Mouse (Mus musculus) lung, postnatal 36 days (tissue): Measurements from ENCODE around the gene Tubg2.
"Not testable (repeated sequence)": the region's sequence is repeated elsewhere in the genome, so short reads cannot be mapped to it uniquely, and the experiment has no call there.

Experiments
- DNase-seq: peaks from one replicate; pipeline ENCODE4 v3.0.0; 2022; ENCODE audit warnings: mixed read lengths

Tubg2 gene

DNA sequence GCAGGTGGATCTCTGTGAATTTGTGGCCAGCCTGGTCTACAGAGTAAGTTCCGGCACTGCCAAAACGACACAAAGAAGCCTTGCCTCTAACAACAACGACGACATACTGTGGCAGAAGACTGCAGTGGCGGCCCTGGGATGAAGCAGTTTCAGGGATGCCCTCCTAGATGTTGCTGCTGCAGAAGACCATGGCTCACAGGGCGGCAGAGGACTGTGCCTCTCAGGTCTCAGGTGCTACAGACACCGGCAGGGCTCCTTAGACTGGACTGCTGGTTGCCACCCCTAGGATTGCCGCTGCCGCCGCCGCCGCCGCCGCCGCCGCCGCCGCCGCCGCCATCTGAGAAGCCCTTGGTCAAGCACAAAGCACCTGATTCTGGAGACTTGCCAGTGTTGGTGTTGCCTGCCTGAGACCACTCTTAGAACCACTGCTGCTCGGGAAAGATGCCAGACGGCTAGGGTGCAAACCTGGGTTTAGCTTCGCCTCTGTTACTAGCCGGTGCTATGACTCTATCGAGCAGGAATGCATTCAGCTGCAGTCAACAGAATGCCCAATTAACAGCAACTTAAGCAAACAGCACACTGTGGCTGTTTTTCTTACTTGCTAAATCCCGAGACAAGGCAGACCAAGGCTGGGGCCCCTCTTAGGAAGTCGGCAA lies 15.4 kb upstream of the Tubg2 start:
- DNase-seq, result peak; percentile 59

DNA sequence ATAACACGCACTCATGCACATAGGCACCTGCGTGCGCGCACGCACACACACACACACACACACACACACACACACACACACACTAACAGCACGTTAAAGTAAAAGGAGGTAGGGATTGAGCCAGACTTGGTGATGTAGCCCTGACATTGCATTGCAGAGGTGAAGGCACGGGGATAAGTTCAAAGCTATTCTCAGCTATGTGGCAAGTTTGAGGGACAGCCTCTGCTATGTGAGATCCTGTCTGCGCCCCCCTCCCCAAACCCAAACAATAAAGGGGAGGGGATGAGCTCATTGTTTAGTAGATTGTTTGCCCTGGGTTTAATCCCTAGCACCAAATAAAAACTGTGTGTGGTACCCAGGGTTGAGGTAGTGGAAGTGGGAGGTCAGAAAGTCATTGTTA lies 14.6 kb upstream of the Tubg2 start:
- no peak for DNase-seq

DNA sequence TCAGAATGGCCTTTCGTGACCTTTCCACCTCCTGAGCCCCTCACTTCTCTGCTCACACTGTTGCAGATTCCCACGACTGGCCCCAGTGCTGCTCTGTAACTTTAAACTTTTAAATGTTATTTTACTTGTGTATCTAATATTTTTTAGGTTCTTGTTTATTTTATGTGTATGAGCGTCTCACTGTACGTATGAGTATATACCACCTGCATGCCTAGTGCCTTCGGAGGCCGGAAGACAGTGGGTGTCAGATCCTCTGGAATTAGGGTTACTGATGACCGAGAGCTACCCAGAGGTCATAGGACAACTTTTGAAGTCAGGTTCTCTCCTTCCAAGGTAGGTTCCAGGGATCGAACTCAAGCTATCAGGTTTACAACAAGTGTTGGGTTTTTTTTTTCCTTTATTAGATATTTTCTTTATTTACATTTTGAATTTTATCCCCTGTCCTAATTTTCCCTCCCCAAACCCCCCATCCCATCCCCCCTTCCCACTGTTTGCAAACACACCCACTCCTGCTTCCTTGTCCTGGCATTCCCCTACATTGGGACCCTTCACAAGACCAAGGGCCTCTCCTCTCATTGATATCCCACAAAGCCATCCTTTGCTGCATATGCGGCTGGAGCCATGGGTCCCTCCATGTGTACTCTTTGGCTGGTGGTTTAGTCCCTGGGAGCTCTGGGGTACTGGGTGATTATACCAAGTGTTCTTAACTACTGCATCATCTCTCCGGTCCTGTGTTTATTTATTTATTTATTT lies 13.3 kb upstream of the Tubg2 start:
- DNase-seq, result no peak

DNA sequence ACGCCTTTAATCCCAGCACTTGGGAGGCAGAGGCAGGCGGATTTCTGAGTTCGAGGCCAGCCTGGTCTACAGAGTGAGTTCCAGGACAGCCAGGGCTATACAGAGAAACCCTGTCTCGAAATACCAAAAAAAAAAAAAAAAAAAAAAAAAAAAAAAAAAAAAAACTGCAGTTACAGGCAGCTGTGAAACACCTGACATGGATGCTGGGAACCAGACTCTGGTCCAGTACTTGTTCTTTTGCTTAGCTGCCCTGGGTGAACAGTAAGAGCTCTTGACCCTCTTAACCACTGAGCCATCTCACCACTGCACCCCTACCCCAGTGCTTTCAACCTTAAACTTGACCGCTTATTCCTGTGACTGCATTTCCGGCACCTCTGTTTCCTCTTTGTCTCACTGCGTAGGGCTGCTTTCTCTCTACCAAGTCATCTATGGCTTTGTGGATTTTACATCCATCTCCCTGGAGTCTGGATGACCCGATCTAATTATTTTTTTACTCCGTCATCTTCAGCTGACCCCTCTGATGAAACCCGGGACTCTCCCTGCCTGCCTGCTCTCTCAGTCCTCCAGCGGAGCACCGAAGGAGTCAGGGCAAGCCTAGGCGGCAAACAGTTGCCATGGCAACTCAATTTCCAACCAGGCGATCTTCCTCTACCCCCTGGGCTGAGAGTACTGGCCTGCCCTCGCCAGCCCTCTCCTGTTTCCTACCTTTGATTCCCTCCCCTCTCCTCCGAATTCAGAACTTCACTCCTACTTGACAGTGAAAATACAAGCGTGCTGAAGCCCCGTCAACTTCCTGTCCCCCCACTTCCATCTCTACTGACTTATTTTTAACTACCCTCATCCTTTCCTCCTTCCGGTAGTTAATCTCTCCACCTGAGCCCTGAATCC lies 12.1 kb upstream of the Tubg2 start:
- DNase-seq, result no peak

DNA sequence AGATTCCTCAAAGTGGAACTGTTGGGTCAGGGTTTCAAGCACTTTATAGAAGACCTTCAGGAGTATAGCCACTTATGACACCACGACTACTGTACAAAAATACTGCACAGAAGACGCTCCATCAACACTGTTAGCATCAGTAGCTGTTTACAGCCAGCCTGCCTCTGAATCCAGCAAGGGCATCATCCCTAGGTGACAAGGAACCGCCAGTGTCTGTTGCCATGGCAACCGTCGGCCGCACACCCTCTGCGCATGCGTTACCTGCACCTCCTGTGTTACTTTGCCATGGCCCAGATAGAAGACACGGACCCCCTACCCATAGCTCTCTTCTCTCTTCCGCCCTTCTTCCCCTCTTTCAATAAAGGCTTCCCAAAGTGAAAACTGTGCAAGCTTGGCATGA lies 9.3 kb upstream of the Tubg2 start:
- no peak for DNase-seq

DNA sequence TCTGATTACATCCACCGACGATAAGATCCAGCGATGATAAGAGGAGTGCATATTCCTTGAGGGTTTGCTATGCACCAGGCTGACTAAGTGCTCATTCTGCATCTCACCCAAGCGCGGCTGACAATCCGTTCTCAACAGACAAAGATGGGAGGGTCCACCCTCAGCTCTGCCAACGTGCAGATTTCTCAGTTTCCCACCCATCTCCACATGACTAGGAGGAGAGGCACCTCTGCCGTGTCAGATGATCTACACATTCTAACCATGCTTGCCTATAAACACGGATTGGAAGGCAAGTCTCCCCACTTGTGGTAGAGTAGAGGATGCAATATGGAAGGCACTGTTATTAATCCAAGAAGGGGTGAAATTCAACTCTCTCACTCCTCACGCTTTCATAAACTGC lies 7.0 kb upstream of the Tubg2 start:
- DNase-seq, result no peak

DNA sequence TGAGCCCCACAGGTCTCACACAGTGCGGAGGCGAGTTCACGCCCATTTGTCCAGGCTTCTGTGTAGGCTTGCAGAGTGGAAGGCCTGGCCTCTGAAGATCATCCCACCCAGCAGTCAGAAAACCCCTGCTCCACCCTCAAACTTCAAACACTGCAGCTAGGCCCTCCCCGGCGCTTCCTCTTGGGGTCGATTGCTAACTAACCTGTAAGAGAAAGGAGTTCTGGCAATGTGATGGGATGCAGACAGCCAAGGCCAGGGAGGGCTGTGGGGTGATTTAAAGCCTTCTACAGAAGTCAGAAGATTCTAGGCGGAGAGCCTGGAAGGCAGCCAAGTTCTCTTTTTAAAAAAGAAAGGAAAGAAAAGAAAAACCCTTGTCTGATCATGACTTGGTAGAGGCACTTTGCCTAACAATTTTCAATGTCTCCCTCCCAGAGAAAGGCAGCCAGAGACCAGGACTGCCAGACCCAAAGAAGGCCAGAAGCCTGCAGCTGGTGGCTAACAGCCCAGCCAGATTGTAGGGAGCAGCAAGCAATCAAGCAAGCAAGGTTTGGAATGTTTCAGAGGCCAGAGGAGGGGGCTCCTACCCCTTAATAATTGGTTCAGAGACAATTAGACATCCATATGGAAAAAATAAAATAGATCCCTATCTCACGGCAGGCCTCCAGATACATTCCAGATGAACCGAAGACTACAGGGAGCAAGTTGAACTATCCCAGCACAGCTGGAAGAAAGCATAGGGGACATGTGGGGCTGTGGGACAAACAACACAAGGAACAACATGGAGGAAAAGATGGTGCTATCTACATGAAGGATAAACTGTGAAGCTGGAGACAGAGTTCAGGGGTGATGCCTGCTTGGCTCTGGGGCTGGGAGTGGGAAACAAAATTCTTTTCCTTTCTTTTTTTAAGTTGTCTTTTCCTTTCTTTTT lies 6.3 kb upstream of the Tubg2 start:
- no peak for DNase-seq

DNA sequence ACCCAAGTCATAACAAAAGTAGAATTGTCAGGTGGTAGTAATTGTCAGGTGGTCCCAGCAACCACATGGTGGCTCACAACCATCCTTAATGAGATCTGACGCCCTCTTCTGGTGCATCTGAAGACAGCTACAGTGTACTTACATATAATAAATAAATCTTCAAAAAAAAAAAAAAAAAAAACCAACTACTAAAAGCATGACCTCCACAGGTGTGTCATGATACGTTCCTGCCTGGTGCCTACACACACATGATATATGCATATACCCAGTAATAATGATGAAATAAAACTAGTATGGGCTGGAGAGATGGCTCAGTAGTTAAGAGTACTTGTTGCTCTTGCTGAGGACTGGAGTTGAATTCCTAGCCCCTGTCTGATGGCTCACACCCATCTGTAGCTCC lies 4.6 kb upstream of the Tubg2 start:
- no peak for DNase-seq

DNA sequence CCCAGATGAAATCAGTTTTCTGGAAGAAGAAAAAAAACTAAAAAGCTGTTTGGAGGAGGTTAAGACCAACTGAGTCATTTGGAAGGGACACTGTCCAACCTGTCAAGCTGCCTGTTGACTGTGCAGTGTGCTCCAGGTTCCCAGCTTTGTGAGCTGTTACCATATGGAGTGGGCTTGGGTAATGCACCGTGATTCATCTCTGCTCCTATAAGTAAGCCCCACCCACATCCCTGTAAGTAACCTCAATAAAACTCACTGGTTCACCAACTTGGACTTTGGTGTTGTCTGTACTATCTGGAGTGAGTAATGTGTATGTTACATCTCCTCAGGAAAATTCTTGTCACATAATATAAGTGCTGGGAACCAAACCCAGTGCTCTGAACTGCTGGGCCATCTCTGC lies 2.9 kb upstream of the Tubg2 start:
- no peak for DNase-seq

DNA sequence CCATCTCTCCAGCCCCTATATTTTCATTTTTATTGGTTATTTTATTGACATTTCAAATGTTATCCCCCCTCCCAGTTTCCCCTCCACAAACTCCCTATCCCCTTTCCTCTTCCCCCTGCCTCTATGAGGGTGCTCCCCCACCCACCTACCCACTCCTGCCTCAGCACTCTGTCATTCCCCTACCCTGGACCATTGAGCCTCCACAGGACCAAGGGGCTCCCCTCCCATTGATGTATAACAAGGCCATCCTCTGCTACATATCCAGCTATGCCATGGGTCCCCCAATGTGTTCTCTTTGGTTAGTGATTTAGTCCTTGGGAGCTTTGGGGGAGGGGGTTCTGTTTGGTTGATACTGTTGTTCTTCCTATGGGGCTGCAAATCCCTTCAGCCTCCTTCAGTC lies 1.1 kb upstream of the Tubg2 start:
- no peak for DNase-seq

DNA sequence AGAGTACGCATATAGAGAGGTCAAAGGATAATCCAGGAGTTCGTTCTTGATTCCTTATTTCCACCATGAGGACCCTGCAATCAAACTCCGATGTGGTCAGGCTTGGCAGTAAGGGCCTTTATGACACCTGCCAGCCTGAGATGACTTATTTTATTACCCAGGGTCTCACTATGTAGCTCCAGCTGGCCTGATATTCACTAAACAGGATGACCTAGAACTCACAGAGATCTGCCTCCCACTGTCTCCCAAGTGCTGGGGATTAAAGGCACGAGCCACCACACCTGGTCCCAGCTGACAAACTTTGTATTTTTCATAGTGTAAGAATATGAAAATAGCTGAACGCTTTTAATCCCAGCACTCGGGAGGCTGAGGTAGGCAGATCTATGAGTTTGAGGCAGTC lies 556 bp upstream of the Tubg2 start:
- DNase-seq, result no peak

DNA sequence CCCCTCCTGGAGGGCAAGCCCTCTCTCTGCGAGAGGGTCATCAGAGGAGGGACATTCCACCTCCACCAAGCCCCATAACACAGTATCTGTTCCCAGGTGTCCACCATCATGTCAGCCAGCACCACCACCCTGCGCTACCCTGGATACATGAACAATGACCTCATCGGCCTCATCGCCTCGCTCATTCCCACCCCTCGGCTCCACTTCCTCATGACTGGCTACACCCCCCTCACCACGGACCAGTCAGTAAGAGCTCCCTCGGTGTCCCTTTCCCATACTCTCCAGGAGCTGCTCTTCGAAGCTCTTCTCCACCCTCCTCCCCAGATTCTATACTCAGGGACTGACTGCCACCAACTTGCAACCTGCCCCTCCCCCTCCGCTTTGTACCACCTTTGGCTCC lies 4.4 kb downstream of the Tubg2 start:
- DNase-seq, result not testable (repeated sequence)

DNA sequence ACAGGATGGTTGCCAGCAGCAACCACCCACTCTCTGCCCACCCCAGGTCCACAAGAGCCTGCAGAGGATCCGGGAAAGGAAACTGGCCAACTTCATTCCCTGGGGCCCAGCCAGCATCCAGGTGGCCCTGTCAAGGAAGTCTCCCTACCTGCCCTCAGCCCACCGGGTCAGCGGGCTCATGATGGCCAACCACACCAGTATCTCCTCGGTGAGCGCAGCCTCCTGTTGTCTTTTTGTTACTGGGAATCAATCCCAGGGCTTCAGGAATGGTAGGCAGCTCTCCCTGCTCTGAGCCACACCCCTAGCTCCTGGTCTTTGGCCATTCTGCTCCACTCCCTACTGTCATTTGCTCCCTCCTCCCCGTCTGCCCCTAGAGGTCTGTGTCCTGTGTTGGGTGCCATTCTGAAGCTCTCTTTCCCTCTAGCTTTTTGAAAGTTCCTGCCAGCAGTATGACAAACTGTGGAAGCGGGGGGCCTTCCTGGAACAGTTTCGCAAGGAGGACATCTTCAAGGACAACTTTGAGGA lies 5.3 kb downstream of the Tubg2 start:
- not testable (repeated sequence) for DNase-seq

DNA sequence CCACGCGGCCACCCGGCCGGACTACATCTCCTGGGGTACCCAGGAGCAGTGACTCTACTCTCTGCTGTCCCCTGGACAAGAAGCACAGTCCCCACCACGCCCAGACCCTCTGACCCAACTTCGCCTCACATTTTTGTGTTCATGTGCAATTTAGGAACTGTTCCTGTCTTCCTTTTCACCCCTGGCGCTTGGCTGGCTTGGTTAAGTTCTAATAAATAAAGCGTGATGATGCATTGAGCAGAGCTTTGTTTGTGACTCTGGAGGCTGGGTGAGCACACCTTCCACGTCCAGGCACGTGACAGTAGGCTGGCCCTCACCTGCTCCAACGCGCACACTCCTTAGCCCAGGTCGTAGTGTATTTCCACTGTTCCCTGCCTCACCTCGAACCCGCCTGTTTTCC lies 5.8 kb downstream of the Tubg2 start:
- no peak for DNase-seq

DNA sequence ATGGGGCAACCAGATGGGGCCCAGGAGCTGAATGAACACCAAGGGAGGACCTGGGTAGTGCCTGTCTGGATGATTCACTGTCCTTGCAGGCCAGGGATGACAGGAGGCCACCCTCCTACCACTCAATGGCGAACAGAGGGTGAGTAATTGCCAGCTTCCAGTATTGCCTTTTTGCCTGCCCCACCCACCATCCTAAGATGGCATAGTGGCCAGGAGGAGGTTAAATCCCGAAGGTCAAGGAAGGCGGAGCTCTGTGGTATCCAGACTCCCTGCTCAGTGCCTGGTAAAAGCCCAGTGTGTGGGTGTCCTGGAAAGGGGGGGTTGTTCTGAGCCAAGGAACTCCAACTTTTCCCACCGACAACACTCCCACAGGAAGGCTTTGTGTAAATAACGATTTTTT lies 6.6 kb downstream of the Tubg2 start:
- DNase-seq, result no peak

DNA sequence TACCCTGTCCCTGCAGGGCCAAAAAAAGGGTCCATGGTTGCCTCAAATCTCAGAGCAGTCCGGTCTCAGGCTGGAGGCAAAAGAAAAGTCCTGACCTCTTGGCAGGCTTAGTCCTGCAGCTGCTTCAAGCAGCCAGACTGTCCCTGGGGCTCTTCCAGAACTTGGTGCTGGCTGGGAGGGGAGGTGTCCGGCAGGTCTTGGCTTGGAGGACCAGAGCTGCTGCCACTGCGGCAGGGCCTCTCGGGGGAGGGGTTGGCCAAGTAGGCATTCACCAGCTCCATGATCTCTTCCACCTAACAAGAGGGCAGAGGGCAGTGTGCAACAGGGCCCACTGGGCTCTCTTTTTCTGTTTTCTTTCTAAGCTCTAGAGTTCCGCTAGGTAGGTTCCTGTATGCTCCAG lies 7.1 kb downstream of the Tubg2 start:
- peak; percentile 72 for DNase-seq

DNA sequence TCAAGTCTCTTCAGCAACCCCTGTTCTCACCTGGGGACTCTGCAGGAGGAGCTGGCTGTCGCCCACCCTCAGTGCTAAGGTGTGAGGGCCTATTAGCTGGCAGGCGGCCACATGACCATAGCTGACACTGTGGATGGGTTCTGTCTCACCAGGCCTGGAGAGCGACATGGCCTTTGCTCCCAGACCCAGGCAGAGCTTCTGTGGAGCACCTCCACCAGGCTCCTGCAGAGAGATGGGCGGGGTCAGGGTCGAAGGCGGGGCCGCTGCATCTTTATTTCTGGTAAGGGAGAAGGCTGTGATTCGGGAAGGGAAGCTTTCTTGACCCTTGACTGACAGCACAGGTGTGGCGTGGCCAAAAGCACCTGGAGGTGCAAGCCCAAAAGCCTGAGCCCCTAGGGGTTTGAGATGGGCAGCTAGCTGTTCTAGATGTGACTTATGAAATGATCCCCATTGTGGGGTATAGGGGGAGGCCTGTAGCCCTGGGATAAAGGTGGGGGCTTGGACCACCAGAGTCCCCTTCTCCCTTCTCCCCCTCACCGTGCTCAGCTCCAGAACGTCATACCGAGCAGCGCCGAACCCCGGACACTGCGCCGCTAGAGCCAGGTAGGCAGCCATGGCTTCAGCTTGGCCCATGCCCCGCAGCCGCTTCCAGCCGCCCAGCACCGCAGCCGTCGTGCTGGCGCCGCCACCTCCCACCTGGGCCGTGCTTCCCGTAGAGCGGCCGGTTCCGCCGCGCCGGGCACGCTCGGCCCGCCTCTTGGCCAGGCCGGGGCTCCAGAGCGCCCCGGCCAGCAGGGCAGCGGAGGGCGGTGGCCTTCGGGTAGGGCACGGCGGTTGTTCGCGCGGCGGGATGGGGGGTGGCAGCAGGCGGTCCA lies 8.0 kb downstream of the Tubg2 start:
- no peak for DNase-seq

DNA sequence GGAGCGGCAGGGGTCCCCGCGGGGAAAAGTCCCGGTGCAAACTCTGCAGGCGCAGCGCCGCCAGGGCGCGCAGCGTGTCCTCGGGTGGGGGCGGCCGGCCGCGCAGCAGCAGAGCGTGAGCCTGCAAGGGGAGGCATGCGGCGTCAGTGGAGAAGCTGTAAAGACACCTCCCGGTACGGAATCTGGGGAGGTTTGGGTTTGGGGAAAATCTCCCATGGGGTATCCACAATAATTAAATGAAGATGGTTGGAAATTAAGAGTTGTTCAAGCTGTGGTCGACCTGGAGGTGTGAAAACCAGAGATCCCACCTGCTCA lies 8.6 kb downstream of the Tubg2 start:
- no peak for DNase-seq

DNA sequence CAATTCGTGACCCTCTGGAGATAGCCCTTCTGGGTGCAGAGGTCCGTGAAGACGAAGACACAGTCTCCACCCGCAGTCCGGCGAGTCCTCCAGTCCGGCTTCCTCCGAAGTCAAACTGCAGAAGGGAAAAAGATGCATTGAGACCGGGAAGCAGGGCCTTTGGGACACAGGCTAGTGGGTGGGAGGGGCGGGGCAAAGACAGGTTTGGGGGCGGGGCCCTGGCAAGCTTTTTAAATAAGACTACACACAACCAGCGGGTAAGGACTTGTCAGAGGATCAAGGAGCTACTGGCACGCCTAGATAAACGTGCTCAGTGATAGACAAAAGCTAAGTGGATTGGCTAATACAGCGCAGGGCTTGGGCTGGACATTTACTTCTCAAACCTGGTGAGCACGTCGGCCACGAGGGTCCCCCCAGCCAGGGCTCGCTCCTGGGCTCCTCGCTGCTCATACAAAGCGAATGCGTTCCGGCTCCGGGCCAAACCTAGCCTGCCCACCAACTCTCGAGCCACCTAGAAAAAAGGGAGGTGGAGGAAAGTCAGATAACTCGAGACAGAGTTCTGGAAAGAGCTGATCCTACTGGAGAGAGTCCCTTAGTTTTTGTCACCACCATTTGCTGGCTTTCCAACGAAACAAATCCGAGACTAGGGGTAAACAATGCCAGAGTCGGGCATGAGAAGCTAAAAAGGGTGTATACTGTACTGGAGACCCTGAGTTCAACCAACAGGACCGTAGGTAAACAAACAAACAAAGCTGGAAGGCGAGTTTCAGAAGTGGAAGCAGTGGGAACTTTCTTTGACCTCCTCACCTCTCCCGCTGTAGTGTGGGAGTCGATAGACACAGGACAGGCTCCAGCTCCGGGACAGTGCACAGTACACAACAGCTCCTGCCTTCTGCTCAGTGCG lies 9.2 kb downstream of the Tubg2 start:
- DNase-seq, result peak; percentile 44

DNA sequence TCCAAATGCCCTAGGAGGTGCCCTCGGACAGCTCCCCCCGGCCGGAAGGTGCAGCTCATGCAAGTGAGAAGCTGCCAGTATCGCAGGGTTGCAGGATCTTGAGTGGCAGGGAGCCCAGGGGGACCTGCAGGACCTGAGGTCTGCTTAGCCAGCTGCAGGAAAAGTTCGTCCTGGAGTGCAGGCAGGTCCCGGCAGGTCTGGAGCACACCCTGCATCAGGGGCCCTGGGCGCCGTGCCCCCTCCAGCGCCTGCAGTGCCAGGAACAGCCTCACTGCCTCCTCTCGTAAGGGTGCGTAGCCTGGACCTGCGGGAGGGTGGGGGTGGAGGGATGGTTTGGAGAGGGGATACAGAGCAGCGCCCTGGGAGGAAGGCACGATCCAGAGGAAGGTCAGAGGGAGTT lies 10.7 kb downstream of the Tubg2 start:
- DNase-seq, result no peak
